ENCODE assay signal across 30 mouse cellular contexts in the genomic region with DNA sequence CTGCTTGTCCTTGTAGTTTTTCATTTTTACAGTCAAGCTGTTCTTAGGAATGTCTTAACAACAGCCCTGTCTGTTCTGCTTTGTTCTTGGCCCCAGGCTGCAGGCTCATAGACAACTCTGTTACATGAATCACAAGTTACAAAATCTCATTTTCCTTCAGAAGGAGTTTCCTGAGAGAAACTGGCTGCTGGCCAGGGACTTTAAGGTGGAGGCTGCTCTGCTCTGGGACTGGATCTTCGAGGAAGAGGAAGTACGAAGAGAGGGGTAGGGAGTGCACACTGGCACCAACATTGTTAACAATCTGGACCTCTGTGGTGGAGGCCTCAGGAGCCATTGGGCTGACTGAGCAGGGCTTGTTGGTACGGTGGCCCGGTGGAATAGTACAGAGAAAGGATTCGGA.
"Had no signal": no experiment of that assay in that cellular context is flagged by ENCODE, and none has a peak within 500 bp of the region (broad histone marks: within the 10 kb centered on the region; RNA-seq: fewer than 3 reads in every experiment).

No protein-coding gene starts in this region.

- DNase-seq: heart, postnatal 10 days; heart, postnatal 14 days; heart, postnatal 36 days; heart, postnatal 4 days; kidney, adult 11 months; kidney, adult 18-20 months; kidney, adult 2 months; kidney, adult 8-10 months; kidney, adult 9 months; kidney, postnatal 10 days; kidney, postnatal 14 days; kidney, postnatal 25 days; kidney, postnatal 36 days; kidney, postnatal 4 days; layer of hippocampus, adult 9-11 months; layer of hippocampus, postnatal 36 days had no signal

- H3K27me3 ChIP-seq: heart, embryonic 12.5 days; heart, embryonic 13.5 days; heart, embryonic 15.5 days; hindbrain, embryonic 12.5 days; hindbrain, embryonic 13.5 days; hindbrain, embryonic 15.5 days; intestine, embryonic 15.5 days; kidney, embryonic 15.5 days had no signal

- H3K9ac ChIP-seq: heart, embryonic 12.5 days; heart, embryonic 13.5 days; heart, embryonic 15.5 days; hindbrain, embryonic 12.5 days; hindbrain, embryonic 13.5 days; hindbrain, embryonic 14.5 days; hindbrain, embryonic 15.5 days; intestine, embryonic 15.5 days; kidney, embryonic 15.5 days had no signal

- H3K36me3 ChIP-seq: heart, embryonic 12.5 days; heart, embryonic 13.5 days; heart, embryonic 15.5 days; hindbrain, embryonic 10.5 days; hindbrain, embryonic 12.5 days; hindbrain, embryonic 13.5 days; hindbrain, embryonic 15.5 days; intestine, embryonic 15.5 days; kidney, embryonic 15.5 days had no signal

- H3K27ac ChIP-seq: heart, embryonic 13.5 days; heart, embryonic 15.5 days; hindbrain, embryonic 10.5 days; hindbrain, embryonic 12.5 days; hindbrain, embryonic 13.5 days; hindbrain, embryonic 14.5 days; hindbrain, embryonic 15.5 days; hindbrain, postnatal 0 days; intestine, embryonic 15.5 days; kidney, embryonic 15.5 days; kidney, postnatal 0 days; layer of hippocampus, adult 2 months; left cerebral cortex, adult 2 months had no signal

- H3K4me3 ChIP-seq: heart, embryonic 12.5 days; heart, embryonic 13.5 days; heart, embryonic 15.5 days; hindbrain, embryonic 10.5 days; hindbrain, embryonic 12.5 days; hindbrain, embryonic 13.5 days; hindbrain, embryonic 15.5 days; intestine, embryonic 15.5 days; kidney, embryonic 15.5 days; layer of hippocampus, adult 2 months; left cerebral cortex, adult 2 months had no signal

- H3K4me1 ChIP-seq: heart, embryonic 12.5 days; heart, embryonic 13.5 days; heart, embryonic 15.5 days; hindbrain, embryonic 10.5 days; hindbrain, embryonic 12.5 days; hindbrain, embryonic 13.5 days; hindbrain, embryonic 15.5 days; intestine, embryonic 15.5 days; kidney, embryonic 15.5 days had no signal

- H3K9me3 ChIP-seq: heart, embryonic 12.5 days; heart, embryonic 13.5 days; heart, embryonic 15.5 days; hindbrain, embryonic 10.5 days; hindbrain, embryonic 12.5 days; hindbrain, embryonic 13.5 days; hindbrain, embryonic 15.5 days; intestine, embryonic 15.5 days; kidney, embryonic 15.5 days had no signal
